Mouse (Mus musculus): ENCODE measurements around the gene Abcb11.

- TF ChIP-seq CTCF (IDR thresholded peaks at IDR 0.05; ENCODE audit: control insufficient read depth, insufficient read depth, insufficient replicate concordance, low read depth, low read length) (no peak), POLR2A (IDR thresholded peaks at IDR 0.05; ENCODE audit: control insufficient read depth, low read depth, low read length) (no peak)
Measured at GRCm38 (mm10) chr2:69234976-69235678, 107.3 kb downstream of the Abcb11 start.

All from testis, adult 2 months (tissue).